In the genomic region with DNA sequence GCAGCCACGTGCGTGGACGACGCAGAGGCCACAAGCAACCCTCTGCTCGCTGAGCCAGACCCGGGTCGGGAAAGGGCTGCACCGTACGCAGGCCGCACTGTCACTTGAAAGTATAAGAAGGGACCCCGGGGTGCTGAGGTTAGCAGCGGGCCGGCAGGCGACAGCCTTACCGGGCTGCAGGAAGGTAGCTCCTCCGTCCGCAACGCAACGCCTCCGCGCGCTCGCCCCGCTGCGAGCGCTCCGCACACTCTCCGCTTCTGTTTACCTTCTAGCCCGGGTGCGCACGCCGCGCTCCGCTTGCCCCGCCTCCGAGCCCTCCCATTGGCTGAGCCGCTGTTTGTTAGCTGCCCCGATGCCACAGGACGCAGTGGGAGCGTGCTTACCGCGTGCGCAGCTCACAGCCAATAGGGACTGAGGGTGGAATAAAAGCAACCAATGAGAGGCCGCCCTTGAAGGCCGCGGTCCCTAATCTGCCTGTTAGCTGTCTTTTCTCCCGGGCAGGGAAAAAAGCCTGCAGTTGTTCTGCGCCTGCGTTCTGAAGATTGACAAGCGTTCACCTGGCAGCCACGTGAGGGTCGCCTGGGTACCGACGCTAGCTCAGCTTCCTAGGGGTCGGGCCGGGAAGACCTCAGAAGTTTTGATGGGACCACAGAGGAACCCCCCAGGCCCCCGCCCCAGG, we compare ENCODE assay signal across 8 mouse cellular contexts. TPM values are rescaled to one million over a fixed set of nuclear protein-coding genes. Genes with fewer than 3 reads are reported as not detected.
A peak's percentile ranks its signal among the peaks of the same experiment; 100 is the strongest.
DNase-seq lines count a peak whose midpoint lies in the region; ATAC-seq and TF ChIP-seq lines count a peak whose summit lies in the region.

No protein-coding gene starts in this region.

- H3K4me3 ChIP-seq in bone marrow macrophage, adult 2 months (ENCODE audit: insufficient read depth, low read length) = peak overlapping the region; percentile 79
- peak overlapping the region; percentile 61 for H3K4me3 ChIP-seq in embryonic fibroblast, embryonic 13.5 days (ENCODE audit: insufficient read depth, low read length)
- peak overlapping the region; percentile 82 for H3K4me3 ChIP-seq in heart, embryonic 10.5 days
- peak overlapping the region; percentile 71 for H3K4me3 ChIP-seq in kidney, embryonic 15.5 days (replicated peaks)

- WGBS in heart, embryonic 10.5 days = under 1% methylated on average over 57 of the region's 57 CpGs
- 1% methylated on average over 57 of the region's 57 CpGs for WGBS in kidney, embryonic 15.5 days

- 0 out of 2 replicates have a peak overlapping the region, but pooled peaks have one; percentile 6 for H3K27ac ChIP-seq in bone marrow macrophage, adult 2 months (ENCODE audit: insufficient read depth, low read depth, low read length)
- H3K27ac ChIP-seq in embryonic fibroblast, embryonic 13.5 days (ENCODE audit: insufficient read depth, low read length) = no peak overlapping the region
- peak overlapping the region; percentile 71 for H3K27ac ChIP-seq in heart, embryonic 10.5 days
- peak overlapping the region; percentile 54 for H3K27ac ChIP-seq in kidney, embryonic 15.5 days

- no peak for TF ChIP-seq CTCF in bone marrow macrophage, adult 2 months (IDR thresholded peaks at IDR 0.05; ENCODE audit: low read depth, low read length)
- no peak for TF ChIP-seq CTCF in embryonic fibroblast, embryonic 13.5 days (IDR thresholded peaks at IDR 0.05; ENCODE audit: borderline replicate concordance, insufficient read depth, low read length)

- peak overlapping the region; percentile 59 for H3K9ac ChIP-seq in kidney, embryonic 15.5 days

- ATAC-seq in kidney, embryonic 15.5 days (replicated peaks; ENCODE audit: low FRiP score) = peak; percentile 99
- ATAC-seq in monocyte, adult 5-6 weeks (replicated peaks; ENCODE audit: insufficient number of reproducible peaks, low FRiP score, low TSS enrichment, poor library complexity, severe bottlenecking) = peak; percentile 95

- H3K9me3 ChIP-seq in heart, embryonic 10.5 days = no peaks in the 10 kb centered on the region
- no peaks in the 10 kb centered on the region for H3K9me3 ChIP-seq in kidney, embryonic 15.5 days (replicated peaks)

- TF ChIP-seq POLR2A in bone marrow macrophage, adult 2 months (IDR thresholded peaks at IDR 0.05; ENCODE audit: borderline replicate concordance, low read depth, low read length) = no peak
- peak; percentile 49 for TF ChIP-seq POLR2A in embryonic fibroblast, embryonic 13.5 days (IDR thresholded peaks at IDR 0.05; ENCODE audit: low read depth, low read length)

- no peaks in the 10 kb centered on the region for H3K36me3 ChIP-seq in heart, embryonic 10.5 days
- no peaks in the 10 kb centered on the region for H3K36me3 ChIP-seq in kidney, embryonic 15.5 days

- H3K4me2 ChIP-seq in kidney, embryonic 15.5 days = peak overlapping the region; percentile 97

- peaks cover 58% of the 10 kb centered on the region for H3K4me1 ChIP-seq in bone marrow macrophage, adult 2 months (ENCODE audit: control insufficient read depth, insufficient read depth, low read length)
- 0 out of 2 replicates have a peak, but pooled peaks cover 3% of the 10 kb centered on the region for H3K4me1 ChIP-seq in embryonic fibroblast, embryonic 13.5 days (ENCODE audit: control insufficient read depth, insufficient read depth, low read length)
- H3K4me1 ChIP-seq in heart, embryonic 10.5 days = peaks cover 16% of the 10 kb centered on the region
- peaks cover 22% of the 10 kb centered on the region for H3K4me1 ChIP-seq in kidney, embryonic 15.5 days

- H3K27me3 ChIP-seq in heart, embryonic 10.5 days (ENCODE audit: insufficient read depth, poor library complexity, severe bottlenecking) = peaks cover 12% of the 10 kb centered on the region; the same call in 1 of the 2 replicates
- 0 out of 2 replicates have a peak, but pooled peaks cover 4% of the 10 kb centered on the region for H3K27me3 ChIP-seq in kidney, embryonic 15.5 days

- peak; percentile 98 for DNase-seq in A20 (ENCODE audit: low read depth, low spot score)
- DNase-seq in heart, embryonic 10.5 days (ENCODE audit: low spot score) = peak; percentile 99
- peak; percentile 97 for DNase-seq in liver
- DNase-seq in spleen, postnatal 4 days (ENCODE audit: low spot score in 2 of 2) = peak; percentile 97 to 98

RNA-seq across cellular contexts. Expression of gene Coq8a, which starts 3.6 kb away (rescaled TPM):
- polyA plus RNA-seq in bone marrow macrophage, adult 2 months (2012; ENCODE audit: insufficient read depth, insufficient read length, missing spikeins) = 13.4 and 14.1 TPM in 2 replicates
- 1.5 and 3.3 TPM in 2 replicates for polyA plus RNA-seq in embryonic fibroblast, embryonic 13.5 days (2011; ENCODE audit: insufficient read length, low read depth, missing spikeins)
- 4.0 and 8.2 TPM in 2 replicates for polyA plus RNA-seq in heart, embryonic 10.5 days (2016; fragmentation: Nextera tagmentation; extraction: Ambion mirVana)
- polyA plus RNA-seq in kidney, embryonic 15.5 days (2015; fragmentation: Nextera tagmentation; extraction: Ambion mirVana) = 18.4 and 18.6 TPM in 2 replicates
- 7.4 to 10.1 TPM (median 9.0 TPM) in 3 replicates for total RNA-seq in monocyte, adult 5-6 weeks (2017)
